Mouse (Mus musculus) G1E (cell line): ENCODE results near the gene Parva. TPM values are rescaled to one million over a fixed set of nuclear protein-coding genes. Genes with fewer than 3 reads are reported as not detected.

Experiments used
- ATAC-seq: 2 replicates; pipeline ENCODE4 v1.8.0; 2016; ENCODE audit warnings: mild to moderate bottlenecking; ENCODE audit not compliant: insufficient number of reproducible peaks, poor library complexity, low FRiP score, severe bottlenecking; ENCODE audit errors: extremely low read depth
- DNase-seq: peaks from one replicate; pipeline ENCODE4 v3.0.0; 2012; ENCODE audit warnings: low spot score
- H3K27me3 ChIP-seq: 2 replicates; pipeline ENCODE4 v1.6.1; 2012; ENCODE audit warnings: mild to moderate bottlenecking, low read length, inconsistent platforms; ENCODE audit not compliant: insufficient read depth
- H3K36me3 ChIP-seq: replicated peaks from 2 replicates; pipeline ENCODE3; 2012; ENCODE audit warnings: mild to moderate bottlenecking, inconsistent platforms
- H3K4me1 ChIP-seq: 2 replicates; pipeline ENCODE4 v1.6.1; 2012; ENCODE audit warnings: low read depth, low read length, inconsistent platforms, mixed read lengths; ENCODE audit not compliant: insufficient read depth
- H3K4me3 ChIP-seq: 2 replicates; pipeline ENCODE4 v1.5.1; 2012; ENCODE audit warnings: low read depth, mild to moderate bottlenecking, inconsistent platforms, low read length, moderate library complexity, mixed read lengths
- H3K9me3 ChIP-seq: replicated peaks from 2 replicates; pipeline ENCODE4 v1.6.1; 2012; ENCODE audit warnings: inconsistent platforms
- CTCF ChIP-seq: IDR thresholded peaks from 2 replicates; pipeline ENCODE4 v1.5.1; 2012; ENCODE audit warnings: low read depth, low read length, inconsistent platforms, mixed read lengths
- GATA1 ChIP-seq: IDR thresholded peaks from 2 replicates; pipeline ENCODE4 v1.6.1; 2012; ENCODE audit warnings: borderline replicate concordance, low read length, inconsistent platforms, mixed read lengths
- GATA2 ChIP-seq: IDR thresholded peaks from 2 replicates; pipeline ENCODE4 v1.6.1; 2012; ENCODE audit warnings: low read depth, low read length, inconsistent platforms, borderline replicate concordance
- POLR2AphosphoS5 ChIP-seq: IDR thresholded peaks from 2 replicates; pipeline ENCODE4 v1.6.1; 2012; ENCODE audit warnings: low read depth, low read length, inconsistent platforms; ENCODE audit not compliant: insufficient replicate concordance
- TAL1 ChIP-seq: conservative IDR thresholded peaks from 2 replicates; pipeline ENCODE4 v1.6.1; 2012; ENCODE audit warnings: low read depth, low read length, inconsistent platforms, mixed read lengths
- polyA plus RNA-seq: library from polyadenylated mRNA; stranded (reverse); fragments of >175 nt; gene quantifications from 2 replicates; pipeline ENCODE4 v1.2.3, GENCODE M21; 2012
- total RNA-seq, 2 experiments: library from RNA; stranded (forward) in 1 of 2; stranded (reverse) in 1 of 2; fragments of 200-1000 nt in 1 of 2; fragments of >200 nt in 1 of 2; fragmentation: Nextera tagmentation in 1 of 2; gene quantifications; 2 replicates each; pipeline ENCODE4 v1.2.3; 2014 to 2017

Parva gene
- total and polyA plus RNA-seq, 3 experiments = 0.05 TPM; not detected in 2

- Histone ChIP-seq H3K4me1 (no peaks in the 10 kb centered on the region), H3K27me3 (no peaks in the 10 kb centered on the region), H3K4me3 (no peak overlapping the region), H3K9me3 (peaks cover 13% of the 10 kb centered on the region), H3K36me3 (no peaks in the 10 kb centered on the region)
- DNase-seq (no peak), ATAC-seq (no peak)
- TF ChIP-seq CTCF (no peak), POLR2AphosphoS5 (no peak), GATA2 (no peak)
Observed at GRCm38 (mm10) chr7:112481031-112481430, 53.7 kb downstream of the Parva start.

GRCm38 (mm10) chr7:112482572-112482971 lies 55.3 kb downstream of the Parva start:
- Histone ChIP-seq H3K9me3 (peaks cover 13% of the 10 kb centered on the region), H3K36me3 (no peaks in the 10 kb centered on the region), H3K27me3 (no peaks in the 10 kb centered on the region), H3K4me3 (no peak overlapping the region), H3K4me1 (no peaks in the 10 kb centered on the region)
- no peak for ATAC-seq
- TF ChIP-seq POLR2AphosphoS5 (no peak), GATA2 (no peak), TAL1 (no peak), CTCF (no peak), GATA1 (no peak)
- DNase-seq = no peak

GRCm38 (mm10) chr7:112483382-112483781 lies 56.1 kb downstream of the Parva start:
- Histone ChIP-seq H3K27me3 (no peaks in the 10 kb centered on the region), H3K4me3 (no peak overlapping the region), H3K9me3 (peaks cover 13% of the 10 kb centered on the region), H3K4me1 (no peaks in the 10 kb centered on the region), H3K36me3 (no peaks in the 10 kb centered on the region)
- TF ChIP-seq GATA2 = no peak
- no peak for TF ChIP-seq CTCF
- TF ChIP-seq GATA1 = no peak
- TF ChIP-seq TAL1 = no peak
- TF ChIP-seq POLR2AphosphoS5 = no peak
- no peak for DNase-seq
- ATAC-seq = no peak

GRCm38 (mm10) chr7:112490825-112491224 lies 63.5 kb downstream of the Parva start:
- DNase-seq = no peak
- no peak for ATAC-seq
- no peaks in the 10 kb centered on the region for H3K36me3 ChIP-seq
- H3K27me3 ChIP-seq = no peaks in the 10 kb centered on the region
- peaks cover 15% of the 10 kb centered on the region for H3K9me3 ChIP-seq
- TF ChIP-seq POLR2AphosphoS5 (no peak), TAL1 (no peak), CTCF (no peak), GATA2 (no peak), GATA1 (no peak)
- H3K4me1 ChIP-seq = no peaks in the 10 kb centered on the region
- H3K4me3 ChIP-seq = no peak overlapping the region

GRCm38 (mm10) chr7:112491737-112492136 lies 64.4 kb downstream of the Parva start:
- DNase-seq = no peak
- Histone ChIP-seq H3K36me3 (no peaks in the 10 kb centered on the region), H3K27me3 (no peaks in the 10 kb centered on the region), H3K9me3 (peaks cover 15% of the 10 kb centered on the region), H3K4me1 (no peaks in the 10 kb centered on the region), H3K4me3 (no peak overlapping the region)
- no peak for ATAC-seq
- no peak for TF ChIP-seq TAL1
- TF ChIP-seq GATA2 = no peak
- TF ChIP-seq GATA1 = no peak
- TF ChIP-seq POLR2AphosphoS5 = no peak
- no peak for TF ChIP-seq CTCF

- TF ChIP-seq GATA1 = no peak
- no peaks in the 10 kb centered on the region for H3K4me1 ChIP-seq
- DNase-seq = no peak
- H3K4me3 ChIP-seq = no peak overlapping the region
- ATAC-seq = no peak
- H3K36me3 ChIP-seq = no peaks in the 10 kb centered on the region
- H3K27me3 ChIP-seq = no peaks in the 10 kb centered on the region
- peaks cover 17% of the 10 kb centered on the region for H3K9me3 ChIP-seq
Observed at GRCm38 (mm10) chr7:112495950-112496349, 68.6 kb downstream of the Parva start.

- H3K27me3 ChIP-seq = no peaks in the 10 kb centered on the region
- ATAC-seq = no peak
- peaks cover 21% of the 10 kb centered on the region for H3K9me3 ChIP-seq
- H3K36me3 ChIP-seq = no peaks in the 10 kb centered on the region
- no peak for DNase-seq
- H3K4me3 ChIP-seq = no peak overlapping the region
- no peaks in the 10 kb centered on the region for H3K4me1 ChIP-seq
- TF ChIP-seq TAL1 (no peak), GATA2 (no peak)
Observed at GRCm38 (mm10) chr7:112496921-112497320, 69.6 kb downstream of the Parva start.
